Mouse (Mus musculus) heart, postnatal 0 days (tissue): ENCODE results near the gene Zbtb1.

Source experiments
- CTCF ChIP-seq: IDR thresholded peaks from 2 replicates; pipeline ENCODE4 v1.5.1; 2016; ENCODE audit warnings: antibody characterized with exemption, control low read depth, low read depth
- EP300 ChIP-seq: IDR thresholded peaks from 2 replicates; pipeline ENCODE4 v1.6.1; 2016; ENCODE audit warnings: antibody characterized with exemption, low read depth

DNA sequence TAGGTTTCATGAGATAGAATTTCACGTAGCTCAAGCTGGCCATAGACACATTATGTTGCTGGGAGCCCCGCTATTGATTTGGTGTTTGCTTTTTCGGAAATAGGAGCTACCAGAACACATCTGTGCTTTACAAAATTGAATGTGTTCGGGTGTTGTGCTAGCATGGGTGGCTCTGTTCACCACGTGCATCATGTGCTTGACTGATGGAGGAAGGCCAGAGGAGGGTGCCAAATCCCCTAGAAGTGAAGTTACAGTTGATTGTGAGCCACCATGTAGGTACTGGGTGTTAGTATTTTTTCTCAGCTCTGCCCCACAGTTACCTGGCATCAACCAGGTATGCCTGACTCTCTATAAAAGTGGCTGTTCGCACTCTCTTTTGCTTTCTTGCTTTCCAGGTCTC, 74.8 kb downstream of the Zbtb1 start:
- TF ChIP-seq CTCF = no peak
- no peak for TF ChIP-seq EP300
